Mouse (Mus musculus): ENCODE measurements around the gene Kif14. TPM values are rescaled to one million over a fixed set of nuclear protein-coding genes. Genes with fewer than 3 reads are reported as not detected.

Gene Kif14
- total and polyA plus RNA-seq, 3 experiments, result 0.02 to 0.30 (median 0.08) TPM

GRCm38 (mm10) chr1:136518699-136519356 lies 52.7 kb downstream of the Kif14 start:
- DNase-seq, result no peak
- no peak overlapping the region for H3K4me3 ChIP-seq
- H3K27ac ChIP-seq, result no peak overlapping the region
- H3K9ac ChIP-seq (ENCODE audit: low read depth, low read length), result no peak overlapping the region
- H3K4me1 ChIP-seq (ENCODE audit: control insufficient read depth, insufficient read depth, low read length), result no peaks in the 10 kb centered on the region
- intact Hi-C loops (cut with DNase I), result no loop called here
- H3K36me3 ChIP-seq (ENCODE audit: control insufficient read depth, insufficient read depth, low read length), result no peaks in the 10 kb centered on the region
- no peaks in the 10 kb centered on the region for H3K79me2 ChIP-seq (replicated peaks; ENCODE audit: control insufficient read depth, insufficient read depth, low read length)
- 82% methylated on average over 7 of the region's 7 CpGs for WGBS
- no peak for TF ChIP-seq CTCF (IDR thresholded peaks at IDR 0.05)
- no peak for TF ChIP-seq EP300 (IDR thresholded peaks at IDR 0.05; ENCODE audit: insufficient read depth, low read depth, low read length)
- TF ChIP-seq POLR2A (IDR thresholded peaks at IDR 0.05; ENCODE audit: insufficient read depth, low read depth, low read length), result no peak
- no peaks in the 10 kb centered on the region for H3K27me3 ChIP-seq (ENCODE audit: control insufficient read depth, insufficient read depth, low read length)

DNA sequence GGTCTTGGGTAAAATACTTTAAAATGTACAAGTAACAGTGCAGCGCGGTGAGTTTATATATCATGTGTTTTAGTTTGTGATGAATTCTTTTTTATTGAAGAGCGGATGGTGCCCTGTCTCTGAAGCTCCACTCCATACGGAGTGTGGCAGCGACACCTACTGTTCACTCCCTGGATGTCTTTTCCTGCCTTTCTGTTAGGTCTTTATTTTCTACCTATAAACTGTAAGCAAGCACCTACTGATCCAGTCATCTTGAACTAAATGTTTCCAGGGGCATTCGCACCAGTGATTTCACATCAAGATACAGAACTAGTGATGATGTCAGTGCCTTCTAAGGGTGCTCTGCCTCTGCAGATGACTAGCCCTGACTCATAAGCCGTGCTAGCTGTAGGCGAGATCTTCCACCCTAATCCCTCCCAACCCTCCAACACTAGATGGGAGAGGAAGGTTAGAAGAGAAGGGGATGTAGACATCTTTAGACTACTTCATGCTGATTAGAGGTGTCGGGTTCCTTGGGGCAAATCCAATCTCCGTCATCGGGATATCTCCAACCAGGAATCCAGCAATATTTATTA lies 55.3 kb downstream of the Kif14 start:
- 75% methylated on average over 11 of the region's 11 CpGs for WGBS
- Histone ChIP-seq H3K9ac (ENCODE audit: low read depth, low read length) (no peak overlapping the region), H3K27ac (no peak overlapping the region), H3K4me1 (ENCODE audit: control insufficient read depth, insufficient read depth, low read length) (no peaks in the 10 kb centered on the region), H3K27me3 (ENCODE audit: control insufficient read depth, insufficient read depth, low read length) (no peaks in the 10 kb centered on the region), H3K79me2 (replicated peaks; ENCODE audit: control insufficient read depth, insufficient read depth, low read length) (no peaks in the 10 kb centered on the region), H3K36me3 (ENCODE audit: control insufficient read depth, insufficient read depth, low read length) (no peaks in the 10 kb centered on the region), H3K4me3 (no peak overlapping the region)
- peak; percentile 17 to 28 for DNase-seq
- intact Hi-C loops (cut with DNase I), result loop anchor here (5.0 to 10.0 kb wide), 4 partner anchors 54 to 349 kb away; partner anchors contain the start of gene Kif14
- TF ChIP-seq CTCF (IDR thresholded peaks at IDR 0.05) (peak; percentile 77), EP300 (IDR thresholded peaks at IDR 0.05; ENCODE audit: insufficient read depth, low read depth, low read length) (0 out of 2 replicates have a peak, but pooled peaks have one; percentile 14), POLR2A (IDR thresholded peaks at IDR 0.05; ENCODE audit: insufficient read depth, low read depth, low read length) (no peak)

DNA sequence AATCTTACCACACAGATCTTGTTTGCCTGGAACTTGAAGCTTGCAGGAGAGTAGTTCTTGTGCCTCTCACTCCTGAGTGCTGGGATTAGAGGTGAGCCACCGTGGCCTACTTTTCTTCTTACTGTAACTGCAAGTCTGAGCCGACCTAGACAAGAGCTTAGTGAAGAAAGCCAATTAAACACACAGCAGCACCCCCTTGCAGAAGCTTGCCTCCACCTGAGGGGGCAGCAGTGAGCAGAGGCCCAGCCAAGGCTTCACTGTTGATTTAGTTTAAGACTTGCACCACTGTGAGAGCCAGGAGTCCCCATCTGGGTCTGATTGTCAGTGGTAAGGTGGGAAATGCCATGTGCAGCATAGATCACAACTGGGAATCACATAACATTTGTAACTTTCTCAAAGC lies 58.8 kb downstream of the Kif14 start:
- no peak; the same call in none of the 2 replicates for TF ChIP-seq CTCF (IDR thresholded peaks at IDR 0.05)
- TF ChIP-seq EP300 (IDR thresholded peaks at IDR 0.05; ENCODE audit: insufficient read depth, low read depth, low read length), result no peak
- TF ChIP-seq POLR2A (IDR thresholded peaks at IDR 0.05; ENCODE audit: insufficient read depth, low read depth, low read length), result no peak
- no peaks in the 10 kb centered on the region for H3K4me1 ChIP-seq (ENCODE audit: control insufficient read depth, insufficient read depth, low read length)
- no peaks in the 10 kb centered on the region for H3K36me3 ChIP-seq (ENCODE audit: control insufficient read depth, insufficient read depth, low read length)
- no peaks in the 10 kb centered on the region for H3K79me2 ChIP-seq (replicated peaks; ENCODE audit: control insufficient read depth, insufficient read depth, low read length)
- no peak overlapping the region for H3K4me3 ChIP-seq
- WGBS, result 29% methylated on average over 2 of the region's 2 CpGs
- DNase-seq, result peak; percentile 36 to 68
- no peaks in the 10 kb centered on the region for H3K27me3 ChIP-seq (ENCODE audit: control insufficient read depth, insufficient read depth, low read length)
- H3K9ac ChIP-seq (ENCODE audit: low read depth, low read length), result no peak overlapping the region
- intact Hi-C loops (cut with DNase I), result loop anchor here (5.0 to 10.0 kb wide), 4 partner anchors 58 to 353 kb away; partner anchors contain the start of gene Kif14
- no peak overlapping the region for H3K27ac ChIP-seq

GRCm38 (mm10) chr1:136525818-136526217 lies 59.7 kb downstream of the Kif14 start:
- 74% methylated on average over 6 of the region's 6 CpGs for WGBS
- Histone ChIP-seq H3K9ac (ENCODE audit: low read depth, low read length) (no peak overlapping the region), H3K27ac (no peak overlapping the region), H3K79me2 (replicated peaks; ENCODE audit: control insufficient read depth, insufficient read depth, low read length) (no peaks in the 10 kb centered on the region), H3K36me3 (ENCODE audit: control insufficient read depth, insufficient read depth, low read length) (no peaks in the 10 kb centered on the region), H3K4me3 (no peak overlapping the region), H3K4me1 (ENCODE audit: control insufficient read depth, insufficient read depth, low read length) (no peaks in the 10 kb centered on the region), H3K27me3 (ENCODE audit: control insufficient read depth, insufficient read depth, low read length) (no peaks in the 10 kb centered on the region)
- no peak for TF ChIP-seq POLR2A (IDR thresholded peaks at IDR 0.05; ENCODE audit: insufficient read depth, low read depth, low read length)
- no peak for TF ChIP-seq EP300 (IDR thresholded peaks at IDR 0.05; ENCODE audit: insufficient read depth, low read depth, low read length)
- TF ChIP-seq CTCF (IDR thresholded peaks at IDR 0.05), result no peak
- intact Hi-C loops (cut with DNase I), result loop anchor here (10.0 kb wide), 1 partner anchor 241 kb away; no protein-coding TSS in a partner anchor
- no peak for DNase-seq

- WGBS, result 87% methylated on average over 16 of the region's 16 CpGs
- no peaks in the 10 kb centered on the region for H3K4me1 ChIP-seq (ENCODE audit: control insufficient read depth, insufficient read depth, low read length)
- intact Hi-C loops (cut with DNase I), result loop anchor here (10.0 kb wide), 1 partner anchor 242 kb away; no protein-coding TSS in a partner anchor
- no peaks in the 10 kb centered on the region for H3K79me2 ChIP-seq (replicated peaks; ENCODE audit: control insufficient read depth, insufficient read depth, low read length)
- no peak overlapping the region for H3K27ac ChIP-seq
- no peak for DNase-seq
- TF ChIP-seq POLR2A (IDR thresholded peaks at IDR 0.05; ENCODE audit: insufficient read depth, low read depth, low read length), result no peak
- TF ChIP-seq EP300 (IDR thresholded peaks at IDR 0.05; ENCODE audit: insufficient read depth, low read depth, low read length), result no peak
- no peak for TF ChIP-seq CTCF (IDR thresholded peaks at IDR 0.05)
- no peaks in the 10 kb centered on the region for H3K27me3 ChIP-seq (ENCODE audit: control insufficient read depth, insufficient read depth, low read length)
- H3K36me3 ChIP-seq (ENCODE audit: control insufficient read depth, insufficient read depth, low read length), result no peaks in the 10 kb centered on the region
- H3K4me3 ChIP-seq, result no peak overlapping the region
- no peak overlapping the region for H3K9ac ChIP-seq (ENCODE audit: low read depth, low read length)
These were observed 61.0 kb downstream of the Kif14 start for GRCm38 (mm10) chr1:136527163-136527562.

GRCm38 (mm10) chr1:136532556-136532955 lies 66.4 kb downstream of the Kif14 start:
- H3K4me1 ChIP-seq (ENCODE audit: control insufficient read depth, insufficient read depth, low read length), result no peaks in the 10 kb centered on the region; the same call in 1 of the 2 replicates
- H3K27me3 ChIP-seq (ENCODE audit: control insufficient read depth, insufficient read depth, low read length), result no peaks in the 10 kb centered on the region
- no peak overlapping the region for H3K9ac ChIP-seq (ENCODE audit: low read depth, low read length)
- no peaks in the 10 kb centered on the region for H3K79me2 ChIP-seq (replicated peaks; ENCODE audit: control insufficient read depth, insufficient read depth, low read length)
- TF ChIP-seq POLR2A (IDR thresholded peaks at IDR 0.05; ENCODE audit: insufficient read depth, low read depth, low read length) (no peak), CTCF (IDR thresholded peaks at IDR 0.05) (no peak)
- 84% methylated on average over 3 of the region's 3 CpGs for WGBS
- H3K4me3 ChIP-seq, result no peak overlapping the region
- no peaks in the 10 kb centered on the region for H3K36me3 ChIP-seq (ENCODE audit: control insufficient read depth, insufficient read depth, low read length)
- DNase-seq, result no peak
- H3K27ac ChIP-seq, result no peak overlapping the region
- intact Hi-C loops (cut with DNase I), result no loop called here

Data from heart, adult 2 months (tissue).